Mouse (Mus musculus): ENCODE results near the gene Trappc12.

- TF ChIP-seq GATA1 (IDR thresholded peaks at IDR 0.05; ENCODE audit: borderline replicate concordance, low read length) (no peak), CTCF (IDR thresholded peaks at IDR 0.05; ENCODE audit: low read depth, low read length) (no peak), POLR2AphosphoS5 (IDR thresholded peaks at IDR 0.05; ENCODE audit: insufficient replicate concordance, low read depth, low read length) (no peak), TAL1 (conservative IDR thresholded peaks at IDR 0.05; ENCODE audit: low read depth, low read length) (no peak)
Observed at GRCm38 (mm10) chr12:28662628-28663027, 87.6 kb downstream of the Trappc12 start.
